Mouse (Mus musculus): Measurements from ENCODE around the gene Sned1.
A peak's percentile ranks its signal among the peaks of the same experiment; 100 is the strongest.
"Not testable (repeated sequence)": the region's sequence is repeated elsewhere in the genome, so short reads cannot be mapped to it uniquely, and the experiment has no call there.

Gene Sned1

DNA sequence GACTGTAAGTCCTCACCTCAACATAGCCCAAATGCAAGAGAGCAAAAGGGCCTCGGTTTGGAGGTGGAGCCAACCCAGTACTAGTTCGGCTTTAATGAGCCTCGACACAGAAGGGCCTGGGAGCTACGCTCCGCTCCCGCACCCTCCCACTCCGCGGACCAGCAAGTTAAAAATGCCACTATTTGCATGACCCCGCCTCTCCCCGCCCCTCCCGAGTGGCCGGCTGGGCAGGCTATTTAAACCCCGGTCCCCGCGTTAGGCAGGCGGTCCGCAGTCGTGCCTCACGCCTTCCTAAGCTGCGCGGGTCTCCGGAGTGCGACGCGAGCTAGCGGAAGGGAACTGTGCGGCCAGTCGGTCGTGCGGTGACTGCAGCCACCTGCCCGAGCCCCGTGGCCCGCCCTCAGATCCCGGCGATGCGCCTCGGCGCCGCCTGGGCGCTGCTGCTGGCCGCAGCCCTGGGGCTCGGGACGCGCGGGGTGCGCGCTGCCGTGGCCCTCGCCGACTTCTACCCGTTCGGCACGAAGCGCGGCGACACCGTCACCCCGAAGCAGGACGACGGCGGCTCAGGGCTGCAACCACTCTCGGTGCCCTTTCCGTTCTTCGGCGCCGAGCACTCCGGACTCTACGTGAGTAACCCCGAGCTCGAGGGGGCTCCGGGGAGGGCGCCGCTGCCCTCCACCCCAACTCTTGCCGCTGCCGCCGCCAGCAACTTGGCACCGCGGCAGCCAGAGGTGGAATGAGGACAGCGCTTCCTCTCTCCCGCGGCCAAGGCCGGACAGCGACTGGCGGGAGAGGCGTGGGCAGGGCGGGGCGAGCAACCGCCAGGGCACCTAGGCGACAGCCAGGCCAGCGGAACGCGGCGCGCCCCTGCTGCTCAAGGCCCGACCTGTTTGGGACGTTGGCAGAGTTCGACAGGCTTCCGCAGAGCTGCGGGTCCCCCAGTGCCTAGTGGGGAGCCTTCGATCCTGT is at the start of gene Sned1:
Gene Sned1, plus strand, starts transcription at position 266 of the 969 bp plus-strand sequence.
- DNase-seq = peak; percentile 94 to 95

DNA sequence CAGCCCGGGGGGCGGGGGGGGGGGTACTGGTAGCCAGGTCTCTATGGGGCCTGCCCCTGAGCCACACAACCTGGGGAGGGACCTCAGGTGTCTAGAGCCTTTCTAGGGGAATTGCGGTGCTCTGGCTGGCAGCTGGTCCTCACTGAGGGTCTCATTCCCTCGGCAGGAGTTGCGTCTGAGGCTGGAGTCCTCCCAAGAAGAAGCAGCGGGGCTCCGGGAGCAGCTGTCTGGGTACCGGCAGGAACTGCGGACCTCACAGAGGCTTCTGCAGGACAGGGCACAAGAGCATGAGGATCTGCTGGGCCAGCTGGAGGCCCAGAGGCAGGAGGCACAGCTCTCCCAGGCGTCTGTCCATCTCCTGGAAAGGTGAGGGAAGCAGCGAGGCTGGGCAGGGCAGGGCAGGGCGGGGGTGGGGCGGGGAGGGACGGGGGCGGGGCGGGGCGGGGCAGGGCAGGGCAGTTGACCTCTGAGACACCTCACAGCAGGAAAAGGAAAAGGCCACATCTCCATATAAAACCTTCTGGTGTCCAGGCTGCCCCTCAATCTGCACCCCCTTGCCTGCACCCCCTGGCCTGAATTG is 44.8 kb upstream of the Sned1 start:
- no peak for DNase-seq

DNA sequence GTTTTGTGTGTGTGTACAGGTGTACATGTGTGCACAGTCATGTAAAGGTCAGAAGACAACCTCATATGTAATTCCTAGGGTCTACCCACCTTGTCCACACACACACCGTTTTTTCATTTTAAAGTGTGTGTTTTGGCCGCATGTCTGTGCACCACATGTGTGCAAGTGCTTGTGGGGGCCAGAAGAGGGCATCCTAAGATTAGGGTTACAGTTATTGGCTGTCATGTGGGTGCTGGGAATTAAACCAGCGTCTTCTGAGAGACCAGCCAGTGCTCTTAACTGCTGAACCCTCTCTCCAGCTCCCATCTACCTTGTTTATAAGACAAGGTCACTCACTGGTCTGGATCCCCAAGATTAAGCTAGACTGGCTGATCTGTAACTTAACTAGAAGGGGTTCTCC is 40.7 kb upstream of the Sned1 start:
- no peak for DNase-seq

DNA sequence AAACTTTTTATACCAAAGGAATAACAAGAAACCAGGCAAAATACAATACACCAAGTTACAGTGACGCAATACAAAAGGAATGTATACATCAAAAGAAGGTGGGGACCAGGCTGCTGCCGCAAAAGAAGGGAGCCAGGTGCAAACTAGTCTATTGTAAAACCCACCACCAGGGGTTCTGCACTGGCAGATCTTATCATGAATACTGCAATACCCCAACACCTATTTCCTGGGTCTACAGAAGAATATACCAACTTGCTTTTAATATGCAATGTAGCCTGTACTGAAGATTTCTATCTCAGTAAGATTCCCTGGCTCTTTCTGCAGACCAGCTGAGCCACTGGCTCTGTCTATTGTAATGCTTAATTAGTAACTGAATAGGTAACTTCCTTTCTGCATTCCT is 38.2 kb upstream of the Sned1 start:
- DNase-seq = not testable (repeated sequence)

DNA sequence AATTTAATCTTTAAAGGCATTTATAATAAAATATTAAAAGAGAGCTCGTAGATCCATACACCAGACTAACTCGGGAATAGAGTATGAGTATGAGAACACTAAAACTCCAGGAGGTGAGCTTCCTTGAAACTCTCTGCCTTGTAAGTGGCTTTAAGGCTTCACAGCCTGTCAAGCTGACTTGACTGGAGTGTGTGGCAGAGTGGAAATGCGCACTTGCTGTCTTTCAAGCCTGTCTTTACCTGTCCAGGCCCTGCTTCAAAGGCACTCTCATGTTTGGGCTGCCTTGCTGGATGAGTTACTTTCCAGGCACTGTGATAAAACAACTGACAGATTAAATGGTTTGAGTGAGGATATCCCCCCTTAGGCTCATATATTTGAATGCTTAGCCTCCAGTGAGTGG is 37.7 kb upstream of the Sned1 start:
- no peak for DNase-seq

DNA sequence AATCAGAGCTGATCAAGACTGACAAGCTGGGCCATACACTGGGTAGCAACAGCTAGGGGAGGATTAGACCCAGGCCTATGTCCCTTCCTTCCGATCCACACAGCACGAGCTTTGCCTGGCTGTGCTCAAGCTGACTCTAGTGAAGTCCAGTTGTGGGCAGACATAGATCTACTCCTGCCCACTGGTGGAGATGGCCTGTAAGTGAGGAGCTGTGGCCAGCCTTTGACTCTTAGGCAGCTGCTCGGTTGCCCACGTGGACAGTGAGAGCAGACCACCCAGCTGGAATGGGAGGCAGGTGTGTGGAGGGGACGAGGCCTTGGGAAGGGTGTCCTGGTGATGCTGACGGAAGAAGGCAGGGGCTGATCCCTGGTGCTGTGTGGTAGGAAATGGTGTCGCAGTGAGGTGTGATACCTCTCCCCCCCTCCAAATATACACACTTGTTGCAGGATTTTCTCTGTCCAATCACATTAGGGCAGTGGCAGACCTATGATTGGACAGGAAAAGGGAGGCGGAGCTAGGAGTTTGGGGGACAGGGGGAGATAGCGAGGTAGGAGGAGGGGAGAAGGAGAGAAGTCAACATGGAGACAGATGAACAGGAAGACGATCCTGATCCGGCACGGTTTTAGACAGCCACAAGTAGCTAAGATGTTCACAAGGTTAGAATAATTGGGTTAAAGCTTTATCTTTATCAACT is 29.2 kb upstream of the Sned1 start:
- DNase-seq = no peak

DNA sequence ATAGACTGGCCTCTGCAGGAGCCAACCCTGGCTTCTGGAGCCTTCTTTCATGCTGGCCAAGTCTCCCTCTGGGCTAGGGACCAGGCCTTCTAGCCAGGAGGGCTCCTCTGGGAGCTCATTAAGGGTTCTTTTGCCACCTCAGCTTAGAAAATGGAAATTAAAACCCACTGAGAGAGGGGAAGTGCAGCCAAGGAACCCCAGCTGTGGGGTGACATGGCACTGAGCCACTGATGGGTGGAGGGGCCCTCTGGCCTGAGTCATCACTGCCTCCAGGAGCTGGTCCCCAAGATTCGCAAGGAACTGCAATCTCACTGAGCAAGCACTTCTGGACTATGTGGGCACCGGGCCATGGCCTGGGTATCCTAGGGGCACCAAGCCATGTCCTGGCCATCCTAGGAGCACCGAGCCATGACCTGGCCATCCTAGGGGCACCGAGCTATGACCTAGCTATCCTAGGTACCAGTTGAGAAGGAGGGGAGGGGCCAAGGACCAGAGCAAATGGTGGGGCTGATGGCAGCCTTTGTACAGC is 28.0 kb upstream of the Sned1 start:
- DNase-seq = no peak

DNA sequence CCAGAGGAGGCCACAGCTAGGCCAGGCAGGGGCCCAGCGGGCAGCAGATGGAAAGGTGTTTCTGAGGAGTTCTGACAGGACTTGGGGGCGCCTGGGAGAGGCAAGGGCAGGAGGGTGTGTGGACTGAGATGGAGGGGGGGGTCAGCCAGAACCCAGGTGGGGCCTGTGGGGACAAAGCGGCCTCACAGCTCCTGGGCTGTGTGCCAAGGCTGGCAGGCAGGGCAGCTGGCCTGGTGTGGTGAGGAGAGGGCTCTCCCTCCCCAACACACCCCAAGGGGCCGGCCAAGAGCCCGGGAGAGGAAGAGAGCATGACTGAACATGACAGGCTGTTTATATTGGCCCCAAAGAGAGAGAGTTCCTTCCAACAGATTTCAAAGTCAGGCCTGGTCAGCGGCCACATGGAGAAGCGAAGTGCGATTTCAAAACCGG is 25.4 kb upstream of the Sned1 start:
- peak; percentile 40 to 67 for DNase-seq

DNA sequence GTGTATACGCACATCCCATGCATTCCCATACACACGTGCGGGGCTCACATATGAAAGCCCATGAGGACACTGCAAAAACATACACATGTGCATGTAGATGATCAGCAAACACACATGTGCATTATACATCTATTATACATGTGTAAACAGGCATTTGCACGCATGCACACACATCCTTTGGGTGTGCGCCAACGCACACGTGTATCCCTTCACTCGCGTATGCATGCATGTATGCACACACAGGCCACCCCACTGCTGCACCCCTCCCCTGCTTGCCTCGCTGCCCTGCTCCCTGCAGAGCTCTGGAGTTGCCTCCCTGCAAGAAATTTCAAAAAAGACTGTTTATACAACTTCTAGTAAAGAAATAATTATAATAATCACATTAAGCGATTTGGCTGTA is 24.6 kb upstream of the Sned1 start:
- no peak for DNase-seq

DNA sequence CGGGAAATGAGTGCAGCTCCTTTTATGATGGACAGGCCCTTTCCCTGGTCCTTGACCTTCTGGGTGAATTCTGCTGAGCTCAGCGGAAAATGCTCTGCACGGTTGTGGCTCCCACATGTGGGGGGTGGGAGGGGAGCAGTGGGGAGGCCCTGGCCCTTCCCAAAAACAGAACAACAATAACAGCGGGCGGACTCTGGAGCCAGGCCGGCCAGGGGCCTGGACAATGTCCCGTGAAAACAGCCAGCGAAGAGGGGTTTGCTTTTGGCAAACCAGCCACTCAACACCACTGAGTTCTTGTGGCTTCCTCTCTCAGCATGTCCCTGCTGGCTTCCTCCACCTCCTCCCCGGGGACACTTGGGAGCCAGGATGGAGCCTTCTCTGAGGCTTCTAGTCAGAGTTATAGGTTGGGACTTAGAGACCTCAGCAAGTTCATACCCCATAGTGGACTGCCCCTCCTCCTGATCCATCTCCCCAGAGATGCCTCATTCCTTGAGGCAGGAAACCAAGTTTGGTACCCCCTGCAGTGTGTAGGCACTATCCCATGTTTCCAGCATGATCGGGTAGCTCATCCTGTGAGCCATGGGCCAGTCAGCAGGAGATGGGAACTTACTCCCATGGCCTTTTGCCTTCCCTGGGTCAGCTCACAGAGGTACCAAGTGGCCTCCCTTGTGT is 24.0 kb upstream of the Sned1 start:
- DNase-seq = peak in 1 of 2 experiments; percentile 41

DNA sequence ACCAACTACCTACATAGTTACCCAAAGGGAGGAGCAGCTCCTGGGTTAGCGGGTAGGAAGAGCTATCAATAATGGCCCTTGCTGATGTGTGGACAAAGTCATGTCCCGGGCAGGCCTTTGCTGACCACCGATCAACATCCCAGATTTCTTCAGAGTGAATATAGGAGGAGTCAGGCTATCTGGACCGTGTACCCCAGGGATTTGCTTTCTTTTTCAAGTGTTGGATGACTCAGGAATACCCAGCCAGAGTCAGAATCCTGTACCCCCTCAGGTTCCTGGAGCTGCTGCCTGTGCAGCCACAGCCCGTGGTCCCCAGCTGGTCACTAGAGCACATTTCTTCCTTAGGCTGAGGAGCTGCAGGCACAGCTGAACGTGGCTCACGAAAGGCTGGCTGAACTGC is 23.2 kb upstream of the Sned1 start:
- no peak for DNase-seq

DNA sequence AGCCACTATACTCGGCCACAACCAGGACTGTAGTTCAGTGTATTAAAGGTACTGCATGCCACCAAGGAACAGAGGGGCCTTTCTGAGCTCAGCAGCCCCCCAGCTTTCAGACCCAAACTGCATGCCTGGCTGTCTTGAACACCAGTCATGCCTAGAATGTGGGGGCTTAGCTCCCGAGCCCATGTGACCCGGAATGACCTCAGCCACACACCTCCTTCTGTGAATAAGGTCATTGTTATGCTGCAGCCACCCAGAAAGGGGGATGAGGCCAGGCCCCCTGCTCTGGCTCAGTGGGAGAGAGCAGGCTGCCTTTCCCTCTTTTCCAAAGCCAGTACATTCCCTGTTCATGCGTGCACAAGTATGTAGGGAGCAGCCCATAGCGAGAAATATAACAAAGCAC is 21.0 kb upstream of the Sned1 start:
- DNase-seq = no peak

DNA sequence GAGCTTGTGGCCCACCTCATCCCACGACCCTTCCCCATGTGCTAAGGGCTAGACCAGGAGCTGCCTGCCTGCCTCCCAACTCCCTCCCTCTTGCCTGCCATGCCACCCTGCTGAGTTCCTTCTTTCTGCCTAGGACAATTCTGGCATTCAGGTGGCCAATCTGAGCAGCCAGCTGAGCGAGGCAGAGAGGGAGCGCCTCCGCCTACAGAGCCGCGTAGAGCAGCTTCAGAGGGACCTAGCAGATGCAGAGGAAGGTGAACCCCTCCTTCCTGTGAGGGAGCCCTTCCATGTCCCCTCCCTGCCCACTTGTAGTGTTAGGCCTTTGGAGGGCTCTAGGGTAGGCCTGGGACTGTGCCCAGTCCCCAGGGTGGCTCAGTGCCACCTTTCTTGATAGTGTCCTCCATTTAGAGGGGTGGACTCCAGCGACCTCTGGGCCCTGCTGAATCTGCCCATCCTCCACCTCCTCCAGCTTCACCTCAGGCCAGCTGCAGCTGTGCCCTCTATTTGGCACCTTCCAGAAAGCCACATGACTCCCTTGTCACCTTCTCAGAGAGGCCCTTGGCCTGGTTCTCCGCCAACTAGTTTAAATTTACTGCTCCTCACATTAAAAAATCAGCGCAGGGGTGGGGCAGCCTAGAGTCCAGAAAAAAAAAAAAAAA is 18.7 kb upstream of the Sned1 start:
- peak; percentile 49 to 80 for DNase-seq

DNA sequence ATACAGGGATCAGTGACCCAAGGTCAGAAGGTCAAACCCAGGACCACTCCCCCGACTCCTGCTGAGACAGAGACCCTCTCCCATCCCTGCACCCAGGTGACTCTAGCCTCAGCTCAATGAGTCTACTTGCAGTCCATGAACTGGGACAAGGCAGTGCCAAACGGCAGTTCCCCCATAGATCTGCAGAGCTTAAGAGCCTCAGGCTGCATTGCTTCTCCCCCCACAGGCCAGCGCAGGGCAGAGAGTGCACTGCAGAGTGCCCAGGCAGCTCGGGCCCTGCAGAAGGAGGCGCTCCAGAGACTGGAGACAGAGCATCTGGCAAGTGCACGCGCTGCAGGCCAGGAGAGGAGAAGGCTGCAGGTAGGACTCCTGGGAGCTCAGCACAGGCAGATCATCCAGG is 18.1 kb upstream of the Sned1 start:
- no peak for DNase-seq

DNA sequence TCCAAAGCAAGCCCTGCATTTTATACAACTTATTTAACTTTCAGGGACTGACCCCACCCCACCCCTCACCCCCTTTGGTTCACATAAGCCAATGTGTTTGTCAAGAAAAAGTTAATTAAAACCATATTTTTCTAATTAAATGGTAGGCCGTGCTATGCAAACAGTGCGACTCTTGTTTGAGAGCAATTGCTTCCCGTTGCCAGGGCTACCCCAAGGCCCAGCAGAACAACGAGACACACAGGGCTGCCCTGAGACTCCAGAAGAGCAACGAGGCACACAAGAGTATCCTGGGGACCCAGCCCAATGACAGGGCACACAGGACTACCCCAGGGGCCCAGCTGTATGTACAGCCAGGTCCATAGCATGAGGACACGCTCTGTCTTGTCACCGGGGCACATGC is 14.9 kb upstream of the Sned1 start:
- DNase-seq = no peak

DNA sequence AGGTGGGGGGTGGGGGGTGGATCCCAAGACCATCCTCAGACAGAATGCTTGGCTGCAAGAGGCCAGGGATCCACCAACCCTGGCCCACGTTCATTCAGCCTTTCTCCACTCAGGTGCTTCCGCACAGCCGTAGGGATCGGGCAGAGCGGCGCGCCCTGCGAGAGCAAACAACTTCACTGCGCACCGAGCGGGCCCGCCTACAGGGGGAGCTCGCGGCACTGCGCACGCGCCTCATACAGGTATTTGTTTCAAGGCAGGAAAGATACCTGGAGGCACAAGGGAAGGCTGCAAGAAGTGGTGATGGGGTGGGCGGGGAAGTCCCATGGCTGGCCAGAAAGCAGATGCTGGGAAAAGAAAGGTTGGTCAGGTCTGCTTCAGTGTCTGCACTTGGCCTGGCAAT is 11.7 kb upstream of the Sned1 start:
- peak in 1 of 2 experiments; percentile 68 for DNase-seq

DNA sequence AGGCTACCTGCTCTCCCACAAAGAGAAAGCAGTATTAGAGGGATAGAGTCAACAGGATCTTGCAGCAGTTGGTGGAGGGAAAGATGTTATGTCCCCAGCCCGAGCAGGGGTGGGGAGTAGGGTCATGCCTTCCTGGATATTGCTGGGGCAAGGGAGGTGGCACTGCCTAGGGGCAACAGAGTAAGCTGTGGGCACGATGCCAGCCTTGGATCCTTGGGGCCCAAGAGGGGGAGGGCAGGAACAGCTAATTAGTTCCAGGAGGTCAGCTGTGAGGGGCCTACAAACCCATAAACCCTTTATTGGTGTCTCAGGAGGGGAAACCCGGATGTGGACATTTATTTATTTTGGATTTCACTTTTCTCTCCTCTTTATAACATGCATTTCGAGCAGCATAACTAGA is 10.4 kb upstream of the Sned1 start:
- DNase-seq = no peak

DNA sequence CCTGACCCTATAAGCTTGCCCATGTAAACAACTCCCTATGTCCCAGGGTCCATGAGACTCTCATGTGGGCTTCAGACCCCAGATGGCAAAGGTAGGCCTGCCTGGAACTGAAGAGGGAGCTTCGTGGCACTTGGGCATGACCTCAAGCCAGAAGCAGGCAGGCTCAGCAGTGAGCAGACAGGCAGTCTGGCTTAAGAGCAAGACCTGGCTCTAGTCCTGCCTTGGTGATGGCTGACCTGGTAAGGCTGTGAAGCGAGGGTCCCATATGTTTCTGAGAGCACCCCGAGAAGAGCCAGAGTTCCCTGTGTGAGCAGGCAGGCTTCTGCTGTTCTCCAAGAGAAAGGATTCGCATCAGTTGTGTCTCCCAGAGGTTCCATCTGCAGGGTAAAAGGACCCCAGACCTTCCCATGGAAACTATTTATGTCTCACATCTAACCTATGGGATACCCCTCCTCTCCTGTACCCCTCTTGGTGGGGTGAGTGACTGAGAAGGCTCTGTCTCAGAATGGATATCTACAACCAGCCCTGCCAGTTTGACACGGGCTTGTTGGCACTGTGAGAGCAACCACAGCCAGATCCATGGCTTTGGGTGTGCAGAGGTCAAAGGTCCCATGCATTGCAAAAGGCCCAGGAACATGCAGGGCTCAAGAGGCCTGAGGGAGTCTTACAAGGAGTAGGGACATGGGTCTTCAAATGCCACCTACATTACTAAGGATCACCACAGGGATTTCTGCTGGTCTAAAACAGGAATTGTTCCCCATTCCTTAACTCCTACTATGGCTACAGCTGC is 9.7 kb upstream of the Sned1 start:
- no peak for DNase-seq

DNA sequence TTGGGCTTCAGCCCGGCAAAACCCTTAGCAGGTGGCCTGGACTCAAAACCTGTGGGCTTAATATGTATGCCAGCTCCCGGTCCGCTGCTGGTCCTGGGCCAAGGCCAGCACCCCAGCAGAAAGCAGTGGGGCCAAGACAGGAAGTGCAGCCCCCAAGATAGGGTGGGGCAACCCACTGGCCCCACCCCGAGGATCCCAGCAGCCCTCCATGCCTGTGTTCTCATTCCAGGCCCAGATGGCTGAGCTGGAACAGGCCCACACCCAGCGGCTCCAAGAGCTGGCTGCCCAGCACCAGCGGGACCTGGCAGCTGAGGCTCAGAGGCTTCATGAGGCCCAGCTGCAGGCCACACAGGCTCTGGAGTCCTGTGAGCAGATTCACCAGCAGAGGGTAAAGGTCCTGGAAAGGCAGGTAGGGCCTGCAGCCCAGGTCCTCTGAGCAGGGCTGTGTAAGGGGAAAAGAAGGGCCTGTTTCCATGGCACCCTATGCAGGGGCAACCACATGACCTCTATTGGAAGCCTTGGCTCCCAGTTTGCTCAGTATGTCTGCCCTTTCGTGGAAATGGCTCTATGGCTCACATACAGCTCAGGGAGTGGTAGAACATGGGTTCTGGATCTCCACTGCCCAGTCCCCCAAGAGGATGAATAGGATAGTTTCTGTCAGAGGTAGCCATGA is 8.2 kb upstream of the Sned1 start:
- DNase-seq = no peak

DNA sequence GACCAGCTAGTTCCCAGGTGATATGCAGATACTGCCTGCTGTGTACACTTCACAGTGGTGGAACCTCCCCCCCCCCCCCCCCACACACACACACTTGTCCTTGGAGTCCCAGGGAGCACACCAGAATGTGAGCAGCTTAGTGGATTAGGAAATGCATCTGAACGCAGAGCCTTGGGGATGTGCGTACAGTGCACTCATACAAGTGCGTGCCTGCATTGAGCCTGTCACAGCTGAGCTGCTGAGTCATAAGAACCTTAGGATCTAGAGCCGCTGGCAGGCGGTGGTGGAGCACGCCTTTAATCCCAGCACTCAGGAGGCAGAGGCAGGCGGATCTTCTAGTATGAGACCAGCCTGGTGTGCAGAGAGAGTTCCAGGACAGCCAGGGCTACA is 7.7 kb upstream of the Sned1 start:
- no peak for DNase-seq

DNA sequence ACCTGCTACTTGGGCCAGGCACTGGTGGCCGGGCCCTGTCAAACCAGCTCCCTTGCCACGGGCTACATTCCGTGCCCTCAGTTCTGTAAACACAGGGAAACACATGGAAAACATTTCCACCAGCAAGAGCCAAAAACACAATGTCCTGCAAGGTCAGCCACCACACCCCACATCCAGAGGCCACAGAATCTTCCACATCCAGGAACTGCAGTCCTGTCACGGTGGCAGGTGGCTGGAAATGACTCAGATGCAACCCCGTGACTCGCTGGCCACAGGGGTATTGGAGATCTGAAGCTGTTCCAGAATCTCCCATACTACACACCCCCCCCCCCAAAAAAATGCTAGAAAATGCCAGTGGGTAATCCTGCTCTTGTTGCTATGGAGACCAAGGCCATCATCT is 6.4 kb upstream of the Sned1 start:
- no peak for DNase-seq
